Mouse (Mus musculus): ENCODE results near the gene Racgap1.

Racgap1 gene

GRCm38 (mm10) chr15:99614753-99615152 lies 36.7 kb downstream of the Racgap1 start:
- no peak for DNase-seq

GRCm38 (mm10) chr15:99614273-99614672 lies 37.2 kb downstream of the Racgap1 start:
- no peak for DNase-seq

- DNase-seq: no peak
Measured at GRCm38 (mm10) chr15:99611563-99611962, 39.9 kb downstream of the Racgap1 start.

DNA sequence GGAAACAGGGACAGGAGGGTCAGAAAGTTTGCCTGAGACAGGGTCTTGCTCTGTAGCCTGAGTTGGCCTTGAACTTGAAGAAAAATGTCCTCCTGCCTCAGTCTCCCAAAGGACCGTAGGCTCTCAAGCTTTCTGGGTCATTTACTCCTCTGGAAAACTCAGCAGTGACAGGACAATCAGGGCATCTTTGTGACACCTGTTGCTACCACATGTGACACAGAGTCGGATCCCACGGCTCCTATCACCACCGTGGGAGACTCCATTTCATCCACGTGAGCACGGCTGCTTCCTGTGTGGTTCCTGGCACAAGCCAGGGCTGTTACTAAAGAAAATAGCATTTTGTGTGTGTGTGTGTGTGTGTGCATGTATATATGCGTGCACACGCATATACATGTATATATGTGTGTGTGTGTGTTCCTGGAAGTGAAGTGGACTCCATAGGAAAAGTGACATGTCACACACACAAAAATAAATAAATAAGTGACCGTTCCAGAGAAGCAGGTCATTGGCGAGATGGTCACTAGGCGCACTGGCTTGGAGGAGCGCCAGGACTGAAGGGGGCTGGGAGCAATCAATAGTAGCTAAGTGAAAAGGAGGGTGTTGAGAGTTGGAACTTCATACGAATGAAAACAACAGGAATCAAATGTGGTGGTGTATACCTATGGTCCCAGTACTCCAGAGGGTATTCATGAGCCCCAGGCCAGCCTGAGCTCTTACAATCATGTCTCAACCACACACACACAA lies 42.9 kb downstream of the Racgap1 start:
- no peak for DNase-seq

GRCm38 (mm10) chr15:99607388-99608113 lies 43.9 kb downstream of the Racgap1 start:
- DNase-seq: no peak

- no peak for DNase-seq
Measured at GRCm38 (mm10) chr15:99606515-99606914, 44.9 kb downstream of the Racgap1 start.

GRCm38 (mm10) chr15:99605595-99605994 lies 45.9 kb downstream of the Racgap1 start:
- no peak for DNase-seq

- DNase-seq: no peak
Measured at GRCm38 (mm10) chr15:99603216-99603615, 48.2 kb downstream of the Racgap1 start.

DNA sequence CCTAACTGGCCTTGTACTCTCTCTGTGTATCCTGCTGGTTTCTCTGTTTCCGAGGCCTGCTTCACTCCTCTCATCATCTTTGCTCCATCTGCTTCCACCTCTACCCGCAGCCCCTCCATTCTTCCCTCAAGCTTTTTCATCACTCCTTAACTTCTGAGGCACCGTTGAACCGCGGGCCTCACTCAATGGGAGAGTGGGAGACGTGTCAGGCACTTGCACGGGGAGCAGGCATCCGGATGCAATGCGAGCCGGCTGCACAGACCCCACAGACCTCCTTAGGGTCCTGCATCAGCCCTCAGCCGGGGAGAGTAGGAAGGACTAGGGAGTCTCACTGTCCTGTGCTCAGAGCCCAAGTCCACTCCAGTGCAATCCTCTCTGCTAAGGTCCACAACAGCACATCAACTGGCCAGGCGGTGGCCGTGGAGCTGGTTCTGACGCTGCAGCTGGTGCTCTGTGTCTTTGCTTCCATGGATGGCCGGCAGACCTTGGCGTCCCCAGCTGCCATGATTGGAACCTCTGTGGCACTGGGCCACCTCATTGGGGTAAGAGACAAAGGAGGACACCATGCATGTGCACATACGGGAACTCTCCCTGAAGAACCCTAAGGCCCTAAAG lies 49.1 kb downstream of the Racgap1 start:
- DNase-seq: no peak

- DNase-seq: no peak
Measured at GRCm38 (mm10) chr15:99601823-99602120, 49.7 kb downstream of the Racgap1 start.

DNA sequence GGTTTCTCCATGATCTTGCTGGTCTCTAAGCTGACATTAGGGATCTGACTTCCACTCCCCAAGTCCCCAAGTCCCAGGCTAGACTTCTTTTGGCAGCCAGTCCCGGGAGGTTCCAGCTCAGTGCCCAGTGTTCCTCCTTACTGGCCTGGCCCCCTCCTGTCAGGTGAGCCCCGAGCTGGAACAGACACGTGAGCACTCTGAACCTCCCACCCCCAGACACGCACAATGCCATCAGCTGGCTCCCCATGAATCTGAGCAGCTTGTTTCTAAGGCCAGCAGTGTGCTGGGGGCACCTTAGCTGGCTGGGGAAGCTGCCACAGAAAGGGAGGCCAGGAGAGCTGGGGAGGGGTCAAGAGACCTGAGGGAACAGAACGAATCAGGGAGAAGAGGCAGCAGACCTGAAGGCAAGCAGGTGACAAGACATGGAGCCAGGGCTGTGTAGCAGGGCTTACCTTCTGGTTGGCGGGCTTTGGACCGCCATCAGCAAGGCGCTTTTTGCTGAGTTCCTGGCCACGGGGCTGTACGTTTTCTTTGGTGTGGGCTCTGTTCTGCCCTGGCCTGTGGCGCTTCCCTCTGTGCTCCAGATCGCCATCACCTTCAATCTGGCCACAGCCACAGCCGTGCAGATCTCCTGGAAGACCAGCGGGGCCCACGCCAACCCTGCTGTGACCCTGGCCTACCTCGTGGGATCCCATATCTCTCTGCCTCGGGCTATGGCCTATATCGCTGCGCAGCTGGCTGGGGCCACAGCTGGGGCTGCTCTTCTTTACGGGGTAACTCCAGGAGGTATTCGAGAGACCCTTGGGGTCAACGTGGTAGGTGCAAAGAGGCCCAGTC lies 50.3 kb downstream of the Racgap1 start, which contains the start of gene Aqp6:
TSS of gene Aqp6 (plus strand) at position 415 of the 837 bp plus-strand sequence.
- DNase-seq: no peak

DNA sequence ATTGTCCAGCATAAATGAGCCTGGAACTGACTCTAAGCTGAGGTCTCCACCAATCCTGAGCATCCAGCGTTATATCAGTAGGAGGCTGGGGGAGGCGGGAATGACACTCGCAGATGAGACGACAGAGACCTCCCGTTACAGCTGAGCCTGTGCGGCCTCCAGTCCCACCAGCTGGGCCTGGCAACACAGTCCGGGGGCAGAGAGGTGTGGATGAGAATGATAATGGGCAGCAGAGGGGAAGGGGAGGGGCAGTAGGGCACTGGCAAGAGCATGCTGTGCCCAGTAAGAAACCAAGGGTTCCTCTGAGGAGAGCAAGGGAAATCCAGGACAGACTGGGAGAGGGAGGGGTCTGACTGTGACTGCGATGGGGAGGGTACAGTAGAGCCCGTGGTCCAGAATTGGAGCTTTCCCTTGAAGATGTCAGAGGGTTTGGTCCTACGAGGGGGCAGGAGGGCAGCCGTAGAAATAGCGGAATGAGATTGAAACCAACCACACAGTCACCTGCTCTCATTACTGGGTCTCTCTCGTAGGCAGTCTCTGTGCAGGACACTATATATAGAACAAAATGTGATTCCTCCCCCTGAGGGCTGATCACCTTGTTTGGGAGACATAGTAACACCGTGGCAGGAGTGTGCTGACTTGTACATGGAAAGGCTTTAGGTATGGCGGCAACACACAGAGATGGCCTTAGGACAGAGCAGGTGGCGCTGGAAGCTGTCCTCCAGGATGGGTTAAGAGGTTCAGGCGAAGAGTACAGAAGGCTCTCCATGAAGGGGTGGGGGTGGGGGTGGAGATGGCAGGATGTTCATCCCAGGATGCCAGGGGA lies 52.0 kb downstream of the Racgap1 start:
- DNase-seq: no peak

GRCm38 (mm10) chr15:99597596-99597995 lies 53.9 kb downstream of the Racgap1 start:
- DNase-seq: no peak

DNA sequence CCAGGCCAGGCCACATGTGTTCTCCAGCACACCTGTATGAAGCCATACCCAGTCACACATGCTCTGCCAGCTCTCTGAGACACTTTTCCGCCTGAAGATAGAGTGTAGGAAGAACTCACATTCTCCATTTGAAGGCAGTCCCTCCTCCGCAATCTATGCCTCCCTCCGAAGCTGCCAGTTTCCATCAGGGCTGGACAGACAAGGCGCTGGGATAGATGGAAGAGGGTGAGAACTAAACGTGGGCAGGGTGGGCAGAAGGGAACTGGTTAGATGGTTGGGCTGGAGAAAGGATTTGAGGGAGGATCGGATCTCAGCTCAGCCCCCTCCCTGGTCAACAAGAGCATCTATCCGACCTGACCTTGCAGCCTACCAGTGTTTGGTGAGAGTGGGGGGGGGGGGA lies 54.6 kb downstream of the Racgap1 start:
- DNase-seq: no peak

DNA sequence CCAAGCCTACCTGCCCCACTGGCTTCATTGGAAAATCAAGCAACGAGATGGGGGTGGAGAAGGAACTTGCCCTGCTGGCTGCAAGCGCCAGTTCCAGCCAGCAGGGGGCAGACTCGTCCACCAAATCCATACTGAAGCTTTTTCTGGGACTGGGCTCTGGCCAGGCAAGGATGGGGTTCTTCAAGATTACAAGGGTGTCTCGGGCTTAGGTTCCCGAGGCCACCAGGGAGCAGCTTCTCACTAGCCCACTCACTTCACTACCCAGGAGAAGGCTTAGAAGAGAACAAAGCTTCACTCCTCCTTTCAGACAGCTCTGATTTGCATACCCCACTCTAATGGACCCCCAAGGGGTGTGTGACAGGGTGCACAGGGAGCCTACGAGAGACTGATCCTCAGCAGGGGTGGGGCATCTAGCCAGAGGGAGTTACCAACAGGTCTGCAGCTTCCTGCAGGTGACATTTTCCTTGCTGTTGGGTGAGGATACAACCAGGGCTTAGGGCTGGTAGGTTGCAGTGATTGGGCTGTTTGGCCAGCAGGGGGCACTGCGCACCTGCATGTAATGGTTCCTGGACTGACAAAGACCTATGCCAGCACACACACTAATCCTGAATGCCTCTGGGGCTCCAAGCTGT lies 55.3 kb downstream of the Racgap1 start:
- peak; percentile 36 to 66 for DNase-seq

GRCm38 (mm10) chr15:99594951-99595350 lies 56.5 kb downstream of the Racgap1 start:
- no peak for DNase-seq

GRCm38 (mm10) chr15:99592877-99593276 lies 58.6 kb downstream of the Racgap1 start:
- no peak for DNase-seq

- DNase-seq: no peak
Measured at GRCm38 (mm10) chr15:99592177-99592576, 59.3 kb downstream of the Racgap1 start.

GRCm38 (mm10) chr15:99590429-99591084 lies 60.9 kb downstream of the Racgap1 start, which contains the start of gene Aqp5:
Gene Aqp5 (plus strand): TSS chr15:99590782.
- no peak for DNase-seq

GRCm38 (mm10) chr15:99589704-99590103 lies 61.8 kb downstream of the Racgap1 start:
- no peak for DNase-seq

DNA sequence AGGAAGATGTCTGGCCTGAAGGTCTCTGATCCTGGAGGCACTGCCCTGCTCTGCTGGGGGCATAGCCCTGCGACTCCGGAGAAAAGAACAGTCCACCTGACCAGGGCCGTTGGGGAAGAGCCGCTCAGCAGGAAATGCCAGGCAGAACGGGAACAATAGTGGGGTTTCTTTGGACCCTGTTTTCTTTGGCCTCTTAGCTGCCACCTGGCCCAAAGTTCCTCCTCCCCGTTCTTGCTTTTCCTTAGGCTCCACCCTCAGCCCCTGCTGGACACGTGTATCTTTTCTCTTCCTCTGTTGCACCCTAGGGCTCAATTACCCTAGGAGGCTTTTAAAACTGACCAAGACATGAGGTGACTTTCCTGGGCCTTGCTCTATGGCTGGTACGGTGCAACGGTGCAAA lies 62.2 kb downstream of the Racgap1 start:
- DNase-seq: no peak

All from spleen, adult 18-20 months (tissue).